In the genomic region with DNA sequence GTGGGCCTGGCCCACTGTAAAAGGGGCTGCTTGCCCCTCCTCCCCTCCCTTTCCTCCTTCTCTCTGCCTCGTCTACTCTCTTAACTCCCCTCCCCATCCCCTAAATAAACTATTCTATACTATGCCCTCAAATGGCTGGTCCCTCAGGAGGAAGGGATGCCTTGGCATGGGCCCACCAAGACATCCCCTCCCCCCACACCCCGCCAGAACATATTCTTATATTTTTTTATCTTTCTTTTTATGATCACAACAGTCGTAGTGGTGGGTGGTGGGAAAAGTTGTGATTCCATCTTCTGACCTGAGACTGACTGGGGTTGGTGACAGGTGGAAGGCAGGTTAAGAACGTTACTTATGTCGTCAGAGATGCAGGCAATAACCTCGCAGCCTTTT, we compare ENCODE assay signal across 16 mouse cellular contexts. TPM values are rescaled to one million over a fixed set of nuclear protein-coding genes. Genes with fewer than 3 reads are reported as not detected.
DNase-seq lines count a peak whose midpoint lies in the region; ATAC-seq and TF ChIP-seq lines count a peak whose summit lies in the region.
"Had no signal": no experiment of that assay in that cellular context is flagged by ENCODE, and none has a peak within 500 bp of the region (broad histone marks: within the 10 kb centered on the region; RNA-seq: fewer than 3 reads in every experiment).

No protein-coding gene starts in this region.

- ATAC-seq in heart, embryonic 14.5 days (ENCODE audit: insufficient number of reproducible peaks, insufficient read depth, low FRiP score, low read depth): 0 out of 2 replicates have a peak, but pooled peaks have one; percentile 35
- ATAC-seq in kidney, postnatal 0 days (replicated peaks; ENCODE audit: low FRiP score, low read depth): no peak; the same call in 1 of the 2 replicates
- 0 out of 2 replicates have a peak, but pooled peaks have one; percentile 14 for ATAC-seq in liver, embryonic 15.5 days (ENCODE audit: insufficient read depth)
- ATAC-seq: forebrain, postnatal 0 days had no signal

- intact Hi-C loops in heart, postnatal 36 days (cut with DNase I): no loop called here
- intact Hi-C loops in left cerebral cortex, postnatal 25 days (cut with DNase I): no loop called here

- no peaks in the 10 kb centered on the region for H3K36me3 ChIP-seq in heart, embryonic 14.5 days (ENCODE audit: control insufficient read depth, insufficient read depth, low read length)
- no peaks in the 10 kb centered on the region for H3K36me3 ChIP-seq in kidney, postnatal 0 days (ENCODE audit: insufficient read depth, low read length)
- H3K36me3 ChIP-seq in ES-E14 (ENCODE audit: control insufficient read depth, insufficient read depth, low read length, poor library complexity, severe bottlenecking): no peaks in the 10 kb centered on the region
- no peaks in the 10 kb centered on the region for H3K36me3 ChIP-seq in liver, embryonic 15.5 days (replicated peaks)
- H3K36me3 ChIP-seq: embryonic facial prominence, embryonic 15.5 days; limb, embryonic 15.5 days; midbrain, embryonic 10.5 days had no signal

- no peak overlapping the region for H3K9ac ChIP-seq in heart, embryonic 14.5 days (ENCODE audit: low read length)
- H3K9ac ChIP-seq in kidney, postnatal 0 days (ENCODE audit: low read depth, low read length): no peak overlapping the region
- no peak overlapping the region for H3K9ac ChIP-seq in ES-E14 (ENCODE audit: insufficient read depth, low read depth, low read length, poor library complexity, severe bottlenecking)
- no peak overlapping the region for H3K9ac ChIP-seq in liver, embryonic 15.5 days
- H3K9ac ChIP-seq: embryonic facial prominence, embryonic 15.5 days; forebrain, postnatal 0 days; limb, embryonic 15.5 days had no signal

- H3K27ac ChIP-seq in heart, embryonic 14.5 days (replicated peaks in 1 of 2; ENCODE audit: control insufficient read depth in 1 of 2, insufficient read depth in 1 of 2, low read depth in 2 of 2, low read length in 2 of 2): no peak overlapping the region
- no peak overlapping the region; the same call in 1 of the 2 replicates for H3K27ac ChIP-seq in kidney, postnatal 0 days
- H3K27ac ChIP-seq in ES-E14 (ENCODE audit: insufficient read depth, low read depth, low read length, poor library complexity, severe bottlenecking): peak overlapping the region; percentile 75
- no peak overlapping the region for H3K27ac ChIP-seq in liver, embryonic 15.5 days (replicated peaks)
- H3K27ac ChIP-seq: embryonic facial prominence, embryonic 15.5 days; limb, embryonic 15.5 days had no signal

- no peak for TF ChIP-seq CTCF in kidney, postnatal 0 days (IDR thresholded peaks at IDR 0.05; ENCODE audit: low read depth)

- no peak overlapping the region for H3K4me2 ChIP-seq in heart, embryonic 14.5 days (ENCODE audit: low read length)
- H3K4me2 ChIP-seq in kidney, postnatal 0 days (ENCODE audit: low read length): peak overlapping the region; percentile 2; the same call in 1 of the 2 replicates
- H3K4me2 ChIP-seq in liver, embryonic 15.5 days: peak overlapping the region; percentile 58
- H3K4me2 ChIP-seq: limb, embryonic 15.5 days had no signal

- no peak for DNase-seq in heart, postnatal 36 days
- no peak for DNase-seq in kidney, postnatal 0 days (ENCODE audit: low spot score)
- DNase-seq in kidney, adult 11 months: no peak
- no peak for DNase-seq in ES-E14 (ENCODE audit: low read depth, low spot score)
- no peak for DNase-seq in left cerebral cortex, postnatal 25 days (ENCODE audit: low spot score in 2 of 2)
- DNase-seq: cerebellum, adult 2 months; forebrain, postnatal 0 days; gastrocnemius, postnatal 14 days; kidney, adult 8-10 months; lung, postnatal 36 days; thymus, postnatal 4 days had no signal

- H3K4me3 ChIP-seq in heart, embryonic 14.5 days (ENCODE audit: control insufficient read depth in 1 of 2, insufficient read depth in 1 of 2, low read depth in 1 of 2, low read length in 2 of 2): no peak overlapping the region
- H3K4me3 ChIP-seq in kidney, postnatal 0 days (replicated peaks; ENCODE audit: low read depth, low read length): no peak overlapping the region
- no peak overlapping the region for H3K4me3 ChIP-seq in ES-E14 (ENCODE audit: insufficient read depth in 1 of 2, low read depth in 1 of 2, low read length in 2 of 2, poor library complexity in 1 of 2, severe bottlenecking in 1 of 2)
- peak overlapping the region; percentile 8; the same call in 1 of the 2 replicates for H3K4me3 ChIP-seq in liver, embryonic 15.5 days (replicated peaks)
- H3K4me3 ChIP-seq: embryonic facial prominence, embryonic 15.5 days; limb, embryonic 15.5 days; midbrain, embryonic 10.5 days had no signal

- H3K9me3 ChIP-seq in heart, embryonic 14.5 days (ENCODE audit: control insufficient read depth, low read length): no peaks in the 10 kb centered on the region
- H3K9me3 ChIP-seq in kidney, postnatal 0 days (replicated peaks; ENCODE audit: low read length): no peaks in the 10 kb centered on the region
- no peaks in the 10 kb centered on the region for H3K9me3 ChIP-seq in ES-E14 (ENCODE audit: control insufficient read depth, insufficient read depth, low read depth, low read length)
- H3K9me3 ChIP-seq in liver, embryonic 15.5 days (replicated peaks): no peaks in the 10 kb centered on the region
- H3K9me3 ChIP-seq: embryonic facial prominence, embryonic 15.5 days; limb, embryonic 15.5 days; midbrain, embryonic 10.5 days had no signal

- WGBS in heart, embryonic 14.5 days: 89% methylated on average over 6 of the region's 6 CpGs
- 47% methylated on average over 6 of the region's 6 CpGs for WGBS in kidney, postnatal 0 days
- 64% methylated on average over 6 of the region's 6 CpGs for WGBS in liver, embryonic 15.5 days (ENCODE audit: insufficient replicate concordance)

- no peaks in the 10 kb centered on the region for H3K27me3 ChIP-seq in heart, embryonic 14.5 days (ENCODE audit: control insufficient read depth, insufficient read depth, low read length)
- H3K27me3 ChIP-seq in kidney, postnatal 0 days (ENCODE audit: insufficient read depth, low read length): no peaks in the 10 kb centered on the region
- no peaks in the 10 kb centered on the region for H3K27me3 ChIP-seq in liver, embryonic 15.5 days
- H3K27me3 ChIP-seq: embryonic facial prominence, embryonic 15.5 days; limb, embryonic 15.5 days had no signal

- in situ Hi-C loops in ES-E14 (cut with MboI; ENCODE audit: low sequenced_read_pairs in 2 of 2, unreplicated experiment in 2 of 2): no loop called here

- H3K4me1 ChIP-seq in heart, embryonic 14.5 days (ENCODE audit: control insufficient read depth in 2 of 2, insufficient read depth in 2 of 2, low read length in 2 of 2): peaks cover 8 to 25% of the 10 kb centered on the region in 2 experiments
- H3K4me1 ChIP-seq in kidney, postnatal 0 days (replicated peaks; ENCODE audit: insufficient read depth, low read length): peaks cover 23% of the 10 kb centered on the region
- peaks cover 8 to 19% of the 10 kb centered on the region in 2 experiments; a peak in 3 of 4 replicates for H3K4me1 ChIP-seq in ES-E14 (ENCODE audit: control insufficient read depth in 2 of 2, insufficient read depth in 2 of 2, low read length in 2 of 2, poor library complexity in 1 of 2)
- H3K4me1 ChIP-seq in liver, embryonic 15.5 days (replicated peaks): peaks cover 55% of the 10 kb centered on the region

TF ChIP-seq in ES-E14, 5 proteins besides CTCF, POLR2A, EP300 and RAD21:
- TF ChIP-seq HCFC1 (IDR thresholded peaks at IDR 0.05; ENCODE audit: borderline replicate concordance, insufficient read depth, low read length): no peak
- TF ChIP-seq CHD2 (IDR thresholded peaks at IDR 0.05; ENCODE audit: low read depth, low read length): no peak
- TF ChIP-seq ZNF384 (IDR thresholded peaks at IDR 0.05; ENCODE audit: low read depth, low read length): no peak
- TF ChIP-seq MAFK (IDR thresholded peaks at IDR 0.05; ENCODE audit: insufficient read depth, low read depth, low read length): no peak
- TF ChIP-seq ZC3H11A (IDR thresholded peaks at IDR 0.05; ENCODE audit: borderline replicate concordance, low read depth, low read length): no peak

RNA-seq across cellular contexts. Expression of a gene that starts 22.1 kb away (rescaled TPM):
- polyA plus RNA-seq in heart, embryonic 14.5 days (2014; fragmentation: Nextera tagmentation; extraction: Ambion mirVana): 8.0 and 8.3 TPM in 2 replicates
- total RNA-seq in heart, postnatal 36 days (2021): 1 to 10 TPM; 7.5 to 8.1 TPM
- 10.8 and 12.6 TPM in 2 replicates for polyA plus RNA-seq in kidney, postnatal 0 days (2015; fragmentation: Nextera tagmentation; extraction: Ambion mirVana)
- total RNA-seq in ES-E14 (2012; rRNA removed): 15.1 and 18.7 TPM in 2 replicates
- polyA plus RNA-seq in liver, embryonic 15.5 days (2015; fragmentation: Nextera tagmentation; extraction: Ambion mirVana): 2.4 and 2.8 TPM in 2 replicates
- 10 to 100 TPM; 33.7 to 40.8 TPM for total RNA-seq in left cerebral cortex, postnatal 25 days (2021)
